28 mouse cellular contexts compared by ENCODE assay signal in the genomic region with DNA sequence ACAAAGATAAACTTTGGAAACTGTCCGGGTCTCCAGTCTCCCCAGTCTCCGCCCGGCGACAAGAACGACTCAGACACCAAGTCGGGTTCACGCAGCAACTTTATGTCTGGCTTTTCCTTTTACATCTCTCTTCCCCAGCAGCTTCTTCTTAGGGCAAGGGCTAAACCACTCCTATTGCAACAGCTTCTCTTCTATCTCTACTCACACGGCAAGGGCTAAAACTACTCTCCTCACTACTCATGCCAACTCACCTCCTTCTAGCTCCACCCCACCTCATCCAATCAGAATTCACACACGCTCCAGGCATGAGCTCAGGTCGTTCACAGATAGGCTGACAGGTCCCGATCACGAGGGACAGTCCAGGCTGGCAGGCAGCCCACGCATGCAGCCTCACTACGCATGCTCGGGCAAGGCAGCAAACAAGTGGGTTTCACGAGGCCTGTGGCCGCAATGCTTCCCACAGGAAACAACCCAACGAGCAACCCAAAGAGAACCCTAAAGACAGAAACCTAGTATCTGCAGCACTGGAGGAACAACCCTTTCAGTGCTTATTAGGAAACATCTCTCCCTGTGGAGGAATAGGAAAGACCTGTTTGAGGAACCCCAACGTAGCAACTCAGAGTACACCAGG.
DNase-seq lines count a peak whose midpoint lies in the region; ATAC-seq lines count a peak whose summit lies in the region.
"Had no signal": no experiment of that assay in that cellular context is flagged by ENCODE, and none has a peak within 500 bp of the region (broad histone marks: within the 10 kb centered on the region; RNA-seq: fewer than 3 reads in every experiment).

No protein-coding gene starts in this region.

- H3K4me1 ChIP-seq in intestine, embryonic 16.5 days (ENCODE audit: control insufficient read depth, insufficient read depth, low read length) = no peaks in the 10 kb centered on the region
- H3K4me1 ChIP-seq: heart, embryonic 15.5 days; intestine, embryonic 15.5 days; limb, embryonic 15.5 days; liver, embryonic 13.5 days; midbrain, embryonic 15.5 days; neural tube, embryonic 12.5 days had no signal

- intact Hi-C loops in left cerebral cortex, postnatal 36 days (cut with DNase I) = no loop called here

- H3K9me3 ChIP-seq in intestine, embryonic 16.5 days (ENCODE audit: control insufficient read depth, low read length) = no peaks in the 10 kb centered on the region
- H3K9me3 ChIP-seq: heart, embryonic 15.5 days; intestine, embryonic 15.5 days; limb, embryonic 15.5 days; liver, embryonic 13.5 days; midbrain, embryonic 15.5 days; neural tube, embryonic 12.5 days had no signal

- H3K27me3 ChIP-seq in intestine, embryonic 16.5 days (replicated peaks; ENCODE audit: control insufficient read depth, insufficient read depth, low read length) = no peaks in the 10 kb centered on the region
- H3K27me3 ChIP-seq: heart, embryonic 15.5 days; intestine, embryonic 15.5 days; limb, embryonic 15.5 days; liver, embryonic 13.5 days; midbrain, embryonic 15.5 days; neural tube, embryonic 12.5 days had no signal

- H3K4me3 ChIP-seq in intestine, embryonic 16.5 days (ENCODE audit: low read length) = no peak overlapping the region
- H3K4me3 ChIP-seq: erythroblast, embryonic 14.5 days; gastrocnemius, adult 2 months; heart, embryonic 15.5 days; intestine, embryonic 15.5 days; limb, embryonic 15.5 days; liver, embryonic 13.5 days; midbrain, embryonic 15.5 days; neural tube, embryonic 12.5 days had no signal

- no peaks in the 10 kb centered on the region for H3K36me3 ChIP-seq in intestine, embryonic 16.5 days (ENCODE audit: control insufficient read depth, insufficient read depth, low read length)
- H3K36me3 ChIP-seq: heart, embryonic 15.5 days; intestine, embryonic 15.5 days; limb, embryonic 15.5 days; liver, embryonic 13.5 days; midbrain, embryonic 15.5 days; neural tube, embryonic 12.5 days had no signal

- H3K9ac ChIP-seq in intestine, embryonic 16.5 days (ENCODE audit: low read depth, low read length) = no peak overlapping the region
- H3K9ac ChIP-seq: heart, embryonic 15.5 days; intestine, embryonic 15.5 days; limb, embryonic 15.5 days; liver, embryonic 13.5 days; midbrain, embryonic 15.5 days; neural tube, embryonic 12.5 days had no signal

- peak; percentile 11 for DNase-seq in CD4-positive, CD25-positive, alpha-beta regulatory T cell, adult 2 months (ENCODE audit: low read depth, low spot score)
- peak; percentile 27 for DNase-seq in testis, postnatal 14 days (ENCODE audit: low spot score)
- DNase-seq in testis, postnatal 10 days (ENCODE audit: low spot score) = no peak
- DNase-seq in left cerebral cortex, postnatal 36 days (ENCODE audit: low spot score in 2 of 2) = no peak
- DNase-seq in spleen, postnatal 36 days (ENCODE audit: low spot score in 2 of 2) = no peak
- DNase-seq: adrenal gland, postnatal 25 days; cerebellum, adult 11-12 months; cerebellum, adult 9-11 months; gastrocnemius, adult 2 months; kidney, adult 8-10 months; kidney, postnatal 10 days; left cerebral cortex, postnatal 4 days; liver, embryonic 13.5 days; lung, adult 18-20 months; lung, postnatal 4 days; thymus, postnatal 25 days had no signal

- WGBS in intestine, embryonic 16.5 days = 84% methylated on average over 19 of the region's 19 CpGs

- H3K4me2 ChIP-seq in intestine, embryonic 16.5 days (ENCODE audit: low read depth, low read length) = no peak overlapping the region
- H3K4me2 ChIP-seq: heart, embryonic 15.5 days; intestine, embryonic 15.5 days; limb, embryonic 15.5 days; liver, embryonic 13.5 days; midbrain, embryonic 15.5 days; neural tube, embryonic 12.5 days had no signal

- ATAC-seq in CD4-positive, CD25-positive, alpha-beta regulatory T cell, adult 4 months = no peak
- ATAC-seq in granulocyte monocyte progenitor cell, adult 5-6 weeks (replicated peaks; ENCODE audit: poor library complexity, severe bottlenecking) = peak; percentile 97
- ATAC-seq in intestine, embryonic 16.5 days = no peak
- ATAC-seq: forebrain, embryonic 16.5 days; hindbrain, postnatal 0 days; intestine, embryonic 15.5 days; lung, postnatal 0 days; midbrain, embryonic 15.5 days had no signal

- no peak overlapping the region for H3K27ac ChIP-seq in intestine, embryonic 16.5 days (ENCODE audit: low read length)
- H3K27ac ChIP-seq: gastrocnemius, adult 2 months; heart, embryonic 15.5 days; hindbrain, postnatal 0 days; intestine, embryonic 15.5 days; limb, embryonic 15.5 days; liver, embryonic 13.5 days; midbrain, embryonic 15.5 days; neural tube, embryonic 12.5 days had no signal

Comparison
In these comparisons a context has a peak if more than half of its experiments do, and no peak if none do; other contexts are left out.
1. DNase-seq: peak in CD4-positive, CD25-positive, alpha-beta regulatory T cell, adult 2 months (single experiment) and testis, postnatal 14 days (single experiment); none in testis, postnatal 10 days (single experiment), left cerebral cortex, postnatal 36 days (0 of 2) and spleen, postnatal 36 days (0 of 2).